Mouse (Mus musculus) c-Kit-positive CD71-positive TER-119-negative erythroid progenitor cells, embryonic 14.5 days (primary cell): ENCODE measurements around the gene Rsc1a1.
A peak's percentile ranks its signal among the peaks of the same experiment; 100 is the strongest.

Experiments used
- DNase-seq: peaks from one replicate; pipeline ENCODE4 v3.0.0-alpha.2; 2013; ENCODE audit warnings: low read depth

Gene Rsc1a1

GRCm38 (mm10) chr4:141685499-141685898, at the start of gene Rsc1a1:
Gene Rsc1a1, minus strand, starts transcription at chr4:141685599.
- no peak for DNase-seq

DNA sequence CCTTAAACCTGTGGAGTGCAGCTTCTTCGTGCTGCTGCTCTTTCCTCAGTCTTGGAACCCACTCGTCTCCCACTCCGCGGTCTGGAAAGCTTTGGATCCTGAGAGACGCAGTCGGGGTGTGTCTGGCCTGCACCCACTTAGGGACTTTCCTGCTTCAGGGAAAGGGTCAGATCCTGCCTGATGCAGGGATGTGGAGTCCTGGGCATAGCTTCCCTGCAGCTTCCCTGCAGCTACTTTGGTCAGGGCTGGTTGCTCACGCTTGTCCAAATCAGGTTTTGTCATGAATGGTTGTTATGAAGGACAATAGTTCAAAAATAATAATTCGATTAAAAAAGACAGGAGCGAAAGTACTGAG, 49.8 kb upstream of the Rsc1a1 start:
- DNase-seq, result no peak

- DNase-seq, result peak; percentile 86
These were observed 49.2 kb upstream of the Rsc1a1 start for GRCm38 (mm10) chr4:141734446-141735205.

DNA sequence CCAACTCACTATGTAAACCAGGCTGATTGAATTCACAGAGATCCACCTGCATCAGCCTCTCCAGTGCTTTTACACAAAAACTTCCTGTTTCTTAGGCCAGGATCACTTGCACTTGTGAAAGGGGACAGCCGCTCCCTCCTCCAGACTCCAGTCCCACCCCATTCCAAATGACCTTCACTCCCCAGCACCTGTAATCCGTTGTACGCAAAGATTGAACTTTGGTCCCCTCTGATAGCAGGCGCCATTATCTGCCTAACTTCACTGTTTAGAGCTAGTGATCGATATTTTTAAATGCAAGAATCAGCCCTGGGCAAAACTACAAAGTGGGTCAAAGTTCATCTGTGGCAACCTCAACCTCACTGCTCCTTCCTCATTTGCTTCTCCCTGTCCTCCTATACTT, 46.4 kb upstream of the Rsc1a1 start:
- DNase-seq, result no peak

DNA sequence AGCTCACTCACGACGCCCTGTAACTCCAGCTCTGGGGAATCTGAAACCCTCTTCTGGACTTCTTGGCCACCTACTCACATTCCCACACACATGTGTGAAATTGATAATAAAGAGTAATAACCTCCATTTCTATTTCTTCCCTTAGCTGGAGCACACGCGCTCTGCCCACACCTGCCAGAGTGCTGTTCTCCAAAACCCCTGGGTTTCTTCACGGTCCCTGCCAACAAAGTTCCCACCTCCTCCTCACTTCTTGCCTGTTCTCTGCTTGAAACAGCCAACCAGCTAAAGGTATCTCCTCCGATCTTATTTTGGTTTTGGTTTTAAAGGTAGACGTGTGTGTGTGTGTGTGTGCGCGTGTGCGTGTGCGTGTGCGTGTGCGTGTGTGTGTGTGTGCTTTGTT, 45.0 kb upstream of the Rsc1a1 start:
- no peak for DNase-seq

GRCm38 (mm10) chr4:141729266-141729665, 43.9 kb upstream of the Rsc1a1 start:
- DNase-seq, result no peak

DNA sequence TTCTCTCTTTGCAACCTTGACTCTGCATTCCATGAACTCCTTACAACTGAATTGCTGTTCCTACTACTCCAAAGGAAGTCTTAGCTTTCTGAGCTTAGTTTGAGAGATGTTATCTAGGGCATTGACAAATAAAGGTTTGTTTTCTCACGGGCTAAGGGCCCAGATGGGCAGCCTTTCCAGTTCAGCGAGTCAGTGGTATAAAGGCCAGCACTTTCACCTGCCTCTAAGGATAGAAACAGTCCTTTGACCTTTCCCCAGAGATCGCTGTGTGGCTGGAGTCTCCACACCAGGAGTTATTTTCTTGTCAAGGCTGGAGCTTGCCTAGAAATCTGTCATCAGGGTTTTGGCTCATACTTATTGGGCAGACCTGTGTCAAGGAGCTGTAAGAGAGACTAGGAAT, 40.3 kb upstream of the Rsc1a1 start:
- no peak for DNase-seq

- no peak for DNase-seq
These were observed 39.9 kb upstream of the Rsc1a1 start for GRCm38 (mm10) chr4:141725277-141725676.

DNA sequence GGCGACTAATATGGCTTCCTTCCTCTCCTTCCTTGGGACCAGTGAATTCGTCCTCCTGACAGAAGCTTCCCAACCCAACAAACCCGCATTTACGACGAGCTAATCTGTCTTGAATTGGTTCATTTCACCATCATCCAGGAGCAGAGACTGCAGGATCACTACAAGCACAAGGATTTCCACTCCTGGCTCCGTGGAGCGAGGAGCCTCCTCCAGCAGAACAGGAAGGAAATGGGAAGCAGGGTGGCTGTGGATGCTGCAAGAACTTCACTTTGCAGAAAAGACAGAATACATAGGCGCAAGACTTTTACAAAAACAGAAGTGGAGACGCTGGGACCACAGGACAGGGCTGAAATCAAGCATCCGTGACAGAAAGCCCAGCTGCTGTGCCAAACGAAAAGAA, 39.2 kb upstream of the Rsc1a1 start:
- DNase-seq, result no peak

GRCm38 (mm10) chr4:141723673-141724068, 38.3 kb upstream of the Rsc1a1 start:
- DNase-seq, result no peak

DNA sequence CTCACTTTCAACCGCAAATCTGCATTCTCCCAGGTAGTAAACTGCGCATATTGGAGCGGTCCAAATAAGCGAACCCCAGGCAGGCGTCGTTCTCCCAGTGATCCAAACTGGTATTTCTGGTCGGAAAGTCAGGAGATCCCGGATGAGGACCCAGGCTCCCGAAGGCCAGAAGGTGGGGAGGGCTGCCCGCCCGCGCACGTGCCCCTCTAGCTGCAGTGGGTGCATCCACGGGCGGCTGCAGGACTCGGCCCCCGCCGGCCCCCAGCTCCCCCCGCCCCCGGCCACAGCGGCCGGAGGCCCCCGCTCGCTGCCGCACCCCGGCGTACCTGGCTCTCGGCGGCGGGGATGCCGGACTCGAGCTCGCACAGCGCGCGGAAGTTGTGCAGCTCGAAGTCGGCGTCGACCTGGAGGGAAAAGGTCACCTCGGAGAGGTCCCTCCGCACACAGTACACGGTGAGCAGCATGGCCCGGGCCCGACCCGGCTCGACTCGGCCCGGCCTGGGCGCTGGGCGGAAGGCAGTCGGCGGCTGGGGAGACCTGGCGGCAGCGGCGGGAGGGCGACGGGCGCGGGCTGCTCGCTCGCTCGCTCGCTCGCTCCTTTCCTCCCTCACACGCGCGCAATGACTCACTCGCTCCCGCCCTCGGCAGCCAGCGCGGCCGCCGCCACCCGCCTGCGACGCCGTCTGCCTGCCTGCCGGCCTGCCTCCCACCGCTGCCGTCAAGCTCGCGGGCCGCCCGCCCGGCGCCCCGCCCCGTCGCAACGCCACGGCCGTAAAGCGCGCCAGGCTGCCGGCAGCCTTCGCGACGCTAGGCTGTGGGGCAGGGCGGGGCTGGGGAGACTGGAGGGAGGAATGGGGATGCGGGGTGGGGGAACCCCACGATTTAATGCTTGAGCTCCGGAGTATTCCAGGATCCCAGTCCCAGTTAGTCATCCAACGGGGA, 37.6 kb upstream of the Rsc1a1 start, which contains the start of gene Ddi2:
Gene Ddi2 (minus strand): TSS at position 689 of the 942 bp plus-strand sequence.
- DNase-seq, result peak; percentile 81

- DNase-seq, result no peak
These were observed 36.6 kb upstream of the Rsc1a1 start for GRCm38 (mm10) chr4:141721961-141722360.

- DNase-seq, result no peak
These were observed 35.5 kb upstream of the Rsc1a1 start for GRCm38 (mm10) chr4:141720761-141721523.

GRCm38 (mm10) chr4:141719304-141719703, 33.9 kb upstream of the Rsc1a1 start:
- DNase-seq, result no peak

- no peak for DNase-seq
These were observed 32.2 kb upstream of the Rsc1a1 start for GRCm38 (mm10) chr4:141717633-141718032.

GRCm38 (mm10) chr4:141715027-141715426, 29.6 kb upstream of the Rsc1a1 start:
- DNase-seq, result no peak

DNA sequence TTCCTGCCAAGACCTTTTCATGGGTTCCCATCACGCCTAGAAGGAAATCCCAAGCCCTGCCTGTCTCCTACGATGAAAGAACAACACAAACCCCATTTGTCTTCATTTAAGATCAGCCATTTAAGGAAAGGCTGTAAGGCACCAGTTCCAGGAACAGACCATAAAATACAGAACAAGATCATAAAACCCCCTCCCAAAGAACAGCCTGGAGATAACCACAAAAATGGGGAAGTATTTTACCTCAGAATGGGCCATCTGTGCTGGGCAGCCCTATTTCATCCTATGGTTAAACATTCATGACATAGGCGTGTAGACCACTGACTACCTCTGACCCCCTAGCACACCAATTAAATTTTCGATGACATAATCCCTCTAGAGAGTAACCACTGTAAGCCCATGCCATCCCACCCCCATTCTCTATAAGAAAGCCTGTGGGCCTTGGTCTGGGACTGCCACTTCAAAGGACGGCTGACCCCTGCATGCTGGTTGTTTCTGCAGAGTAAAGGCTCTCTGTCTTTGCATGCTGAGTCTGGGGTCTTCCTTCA, 28.3 kb upstream of the Rsc1a1 start:
- no peak for DNase-seq

- DNase-seq, result no peak
These were observed 25.9 kb upstream of the Rsc1a1 start for GRCm38 (mm10) chr4:141711250-141711649.

GRCm38 (mm10) chr4:141708971-141709370, 23.6 kb upstream of the Rsc1a1 start:
- no peak for DNase-seq

GRCm38 (mm10) chr4:141708005-141708404, 22.6 kb upstream of the Rsc1a1 start:
- no peak for DNase-seq

DNA sequence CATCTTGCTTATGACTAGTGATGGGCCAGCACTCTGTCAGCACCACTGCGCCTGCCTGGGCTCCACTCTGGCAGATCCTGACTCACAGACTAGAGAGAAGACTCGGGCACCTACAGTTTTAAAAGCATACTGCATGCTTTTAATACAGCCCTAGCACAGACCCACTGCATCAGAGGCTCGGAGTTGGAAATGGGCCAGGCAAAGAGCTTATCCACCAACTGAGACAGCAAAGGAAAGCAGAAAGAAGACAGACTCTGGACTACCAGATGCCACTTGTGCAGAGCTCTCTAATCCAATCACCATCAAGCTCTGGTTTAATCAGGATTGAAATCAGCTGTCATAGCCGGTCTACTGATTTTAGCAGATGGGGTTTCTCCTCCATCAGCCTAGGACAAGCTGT, 19.9 kb upstream of the Rsc1a1 start:
- no peak for DNase-seq

- no peak for DNase-seq
These were observed 19.2 kb upstream of the Rsc1a1 start for GRCm38 (mm10) chr4:141704625-141705024.
